Mouse (Mus musculus): ENCODE results near the gene Cbx8.
A peak's percentile ranks its signal among the peaks of the same experiment; 100 is the strongest.

Cbx8 gene

DNA sequence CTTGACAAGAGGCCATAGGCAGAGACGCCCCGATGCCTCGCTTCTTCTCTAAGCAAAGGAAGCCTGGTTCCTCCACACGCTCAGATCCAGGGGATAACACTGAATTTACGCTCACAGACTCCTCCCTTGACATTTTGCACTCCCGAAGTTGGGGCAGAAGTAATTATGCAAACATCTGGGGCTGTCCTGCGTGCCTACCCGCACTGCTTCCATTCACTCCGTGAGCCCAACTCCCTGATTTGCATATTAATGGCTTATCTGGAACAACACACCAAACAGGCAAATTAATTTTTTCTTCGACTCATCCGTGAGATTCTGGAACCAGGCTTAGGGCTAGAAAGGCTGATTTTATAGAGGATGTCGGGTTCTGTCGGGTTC, 7.4 kb upstream of the Cbx8 start:
- no peak for DNase-seq

GRCm38 (mm10) chr11:119047261-119048132, 6.7 kb upstream of the Cbx8 start:
- no peak for DNase-seq

- no peak for DNase-seq
Measured at GRCm38 (mm10) chr11:119046601-119047245, 6.0 kb upstream of the Cbx8 start.

- DNase-seq = no peak
Measured at GRCm38 (mm10) chr11:119044551-119045337, 4.0 kb upstream of the Cbx8 start.

DNA sequence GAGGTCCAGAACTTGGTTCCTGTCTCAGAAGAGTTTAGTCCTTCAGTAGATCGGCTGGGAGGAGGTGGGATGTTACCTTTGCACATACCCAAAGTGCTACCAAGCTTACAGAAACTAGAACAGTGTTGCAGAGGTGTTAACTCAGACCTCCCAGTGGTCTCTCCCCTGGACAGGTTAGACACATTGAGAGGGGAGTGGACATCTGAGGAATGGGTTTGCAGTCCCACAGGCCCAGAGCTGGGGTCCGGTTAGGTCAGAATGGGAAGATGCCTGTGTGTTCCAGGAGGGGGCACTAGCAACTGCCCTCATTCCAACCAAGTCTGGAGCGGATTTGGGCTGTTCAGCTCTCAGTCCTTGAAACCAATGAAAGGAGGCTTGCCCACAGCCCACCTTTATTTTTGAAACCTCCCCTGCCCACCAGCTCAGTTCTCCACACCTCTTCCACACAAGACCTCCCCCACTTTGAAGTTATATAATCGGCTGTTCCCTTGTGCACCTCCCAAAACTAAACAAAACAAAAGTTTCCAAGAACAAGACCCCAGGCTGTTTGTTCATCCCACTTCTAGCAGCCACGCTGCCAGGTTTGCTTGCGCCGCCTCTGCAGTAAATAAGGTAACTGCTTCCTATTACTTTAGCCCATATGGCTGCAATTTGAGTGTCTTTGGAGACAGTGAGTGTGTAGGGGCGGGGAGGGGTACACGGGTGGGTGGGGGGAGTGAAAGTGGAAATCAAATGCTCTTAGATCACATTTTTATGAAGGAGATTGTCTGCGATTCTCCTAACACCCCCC, 3.2 kb upstream of the Cbx8 start:
- DNase-seq = peak in 1 of 2 experiments; percentile 17

DNA sequence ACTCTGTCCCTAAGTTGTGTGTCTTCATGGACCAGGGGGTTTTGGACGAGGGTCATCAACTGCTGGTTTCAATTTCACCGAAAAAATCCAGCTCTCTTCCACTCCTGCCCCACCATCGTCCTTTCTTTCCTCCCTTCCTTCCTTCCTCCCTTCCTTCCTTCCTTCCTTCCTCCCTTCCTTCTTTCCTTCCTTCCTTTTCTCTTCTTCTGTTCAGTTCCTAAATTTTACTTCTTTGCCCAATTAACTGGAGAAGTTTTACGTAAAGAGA, 2.4 kb upstream of the Cbx8 start:
- no peak for DNase-seq

DNA sequence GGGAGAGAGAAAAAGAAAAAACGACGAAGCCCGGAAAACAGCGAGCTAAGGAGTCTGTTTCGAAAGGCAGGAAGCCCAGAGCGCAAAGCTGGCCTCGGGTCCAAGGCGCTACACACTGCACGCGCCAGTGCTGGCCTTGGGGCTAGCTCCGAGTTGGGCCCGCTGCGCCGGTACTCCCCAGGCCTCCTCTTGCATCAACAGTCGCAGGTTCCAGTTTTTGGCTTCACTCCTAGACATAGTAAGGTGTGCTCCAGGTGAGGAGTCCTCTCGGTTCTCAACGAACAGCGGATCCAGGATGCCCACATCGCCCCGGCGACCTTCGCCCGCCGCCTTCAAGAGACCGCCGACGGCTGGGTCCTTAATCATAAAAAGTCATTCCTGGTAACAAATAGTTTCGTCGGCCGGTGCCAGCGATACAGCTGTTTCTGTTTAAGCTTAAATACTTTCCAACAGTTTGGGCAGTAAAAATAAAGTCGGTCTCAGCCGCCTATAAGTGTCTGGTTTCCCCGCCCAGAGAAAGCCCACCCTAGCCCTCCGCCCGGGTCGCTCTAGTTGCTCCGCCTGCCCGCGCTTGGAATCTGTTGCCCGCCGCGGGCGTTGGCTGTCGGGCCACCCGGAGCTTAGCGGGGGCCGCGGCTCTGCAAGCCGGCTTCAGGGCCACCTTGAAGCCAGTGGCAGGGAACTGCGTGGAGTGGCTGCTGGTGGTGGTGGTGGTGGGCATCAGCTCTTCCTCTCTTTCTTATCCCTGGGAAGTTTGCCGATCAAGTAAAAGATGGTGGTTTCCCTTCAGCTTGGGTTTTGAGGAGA, 1.9 kb upstream of the Cbx8 start:
- no peak for DNase-seq

DNA sequence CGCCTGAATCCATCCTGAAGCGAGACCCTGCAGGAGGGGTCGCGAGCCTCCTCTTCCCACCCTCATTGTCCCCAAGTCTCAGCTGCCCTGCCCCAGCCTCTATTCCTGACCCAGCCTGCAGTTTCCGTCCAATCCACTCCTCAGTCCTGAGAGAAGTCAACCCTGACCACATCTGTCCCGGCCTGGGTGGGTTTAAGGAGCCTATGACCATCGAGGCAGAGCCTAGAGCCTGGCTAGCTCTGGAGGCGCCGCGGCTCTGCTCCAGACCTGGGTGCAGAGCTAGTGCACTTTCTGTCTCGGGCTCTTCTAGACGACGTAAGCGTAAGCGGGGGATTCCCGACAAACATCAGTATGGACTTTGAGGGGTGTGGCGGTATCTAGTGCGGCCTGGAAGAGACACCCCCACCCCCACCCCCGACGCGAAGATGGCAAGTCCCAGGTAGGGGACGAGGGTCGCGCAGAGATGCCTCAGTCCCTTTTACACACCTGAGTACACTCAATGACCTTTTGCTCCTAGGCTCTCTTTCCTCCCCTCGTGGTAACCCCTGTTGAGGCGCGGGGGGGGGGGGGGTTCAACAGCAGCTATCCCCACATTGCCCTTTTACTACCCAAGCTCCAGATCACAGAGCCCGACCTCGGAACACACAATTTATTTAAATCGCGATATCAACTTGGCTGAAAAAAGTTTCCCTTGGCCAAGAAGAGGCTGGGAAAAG, 1.1 kb upstream of the Cbx8 start:
- peak in 1 of 2 experiments; percentile 28 for DNase-seq

DNA sequence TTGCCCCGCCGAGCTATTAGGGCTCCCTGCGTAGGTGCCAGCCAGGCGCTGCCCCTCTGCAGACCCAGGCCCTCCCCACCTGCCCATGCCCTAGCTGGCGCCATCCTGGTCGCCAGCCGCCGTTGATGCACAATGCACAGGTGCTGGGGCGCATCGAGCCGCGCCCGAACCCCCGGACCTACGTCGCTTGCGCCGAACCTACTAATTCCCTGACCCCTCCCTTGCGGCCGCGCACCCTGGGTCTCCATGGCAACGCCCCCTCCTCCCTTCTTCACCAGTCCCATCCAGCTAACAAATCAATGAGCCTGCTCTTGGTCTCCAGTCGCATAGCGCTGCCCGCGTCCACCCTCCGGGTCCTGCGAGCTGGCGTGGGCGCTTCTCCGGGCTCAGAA, 552 bp upstream of the Cbx8 start:
- no peak for DNase-seq

- no peak for DNase-seq
Measured at GRCm38 (mm10) chr11:119039732-119040512, 847 bp downstream of the Cbx8 start.

- peak in 1 of 2 experiments; percentile 24 for DNase-seq
Measured at GRCm38 (mm10) chr11:119038744-119039484, 1.9 kb downstream of the Cbx8 start.

GRCm38 (mm10) chr11:119037780-119038401, 2.9 kb downstream of the Cbx8 start:
- DNase-seq = no peak

DNA sequence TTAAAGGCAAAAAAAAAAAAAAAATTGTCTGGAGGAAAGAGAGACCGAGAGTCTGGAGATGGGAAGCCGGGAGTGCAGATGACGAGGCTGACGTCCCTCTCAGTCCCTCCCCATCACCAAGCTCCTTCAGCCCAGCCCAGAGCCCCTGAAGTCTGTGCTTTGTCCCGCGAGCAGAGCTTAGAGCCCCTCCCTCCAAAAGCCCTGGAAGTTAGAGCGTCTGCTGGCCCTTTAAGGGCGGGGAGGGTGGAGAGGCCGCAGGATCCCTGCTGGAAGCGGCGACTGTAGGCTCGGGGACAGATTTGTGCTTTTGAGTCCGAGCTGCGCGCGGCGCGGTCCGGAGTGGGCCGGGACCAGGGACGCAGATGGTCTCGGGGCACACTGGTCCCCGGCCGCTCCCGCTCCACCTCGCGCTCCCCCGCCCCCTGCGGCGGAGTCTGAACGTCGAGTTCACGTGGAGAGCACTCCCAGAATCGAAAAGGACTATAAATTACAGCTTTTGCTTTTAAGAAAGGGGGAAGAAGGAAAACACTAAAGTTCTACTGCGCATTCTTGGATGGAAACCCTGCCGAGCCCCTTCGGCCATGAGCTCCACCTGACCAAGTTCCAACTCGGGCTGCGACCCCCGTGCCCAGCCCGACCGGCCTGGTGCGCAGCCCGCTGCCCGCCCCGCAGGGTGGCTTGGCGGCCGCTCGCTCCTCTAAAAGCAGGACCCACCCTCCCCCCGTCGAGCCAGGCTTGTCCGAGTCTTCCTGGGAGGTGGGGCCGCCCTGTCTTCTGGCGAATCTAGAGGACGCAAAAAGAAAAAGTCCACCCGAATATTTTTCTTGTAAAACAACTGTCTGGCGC, 3.6 kb downstream of the Cbx8 start:
- DNase-seq = no peak

DNA sequence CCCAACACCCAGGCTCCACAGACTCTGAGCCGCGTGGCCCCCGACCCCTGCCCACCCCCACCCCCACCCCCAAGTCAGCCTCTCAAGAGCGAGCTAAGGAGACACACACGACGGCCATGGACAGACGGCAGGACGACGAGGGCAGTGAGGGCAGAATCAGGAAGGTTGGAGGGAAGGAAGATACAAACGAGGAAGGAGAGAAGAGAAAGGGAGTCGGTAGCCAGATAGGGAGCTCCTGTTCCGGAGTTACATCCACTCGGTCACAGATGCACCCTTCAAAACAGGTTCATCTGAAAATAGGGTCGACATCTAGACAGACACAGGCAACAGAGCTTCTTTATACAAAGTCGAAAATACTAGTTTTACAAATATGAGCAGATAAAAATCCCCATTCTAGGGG, 4.3 kb downstream of the Cbx8 start:
- DNase-seq = no peak

DNA sequence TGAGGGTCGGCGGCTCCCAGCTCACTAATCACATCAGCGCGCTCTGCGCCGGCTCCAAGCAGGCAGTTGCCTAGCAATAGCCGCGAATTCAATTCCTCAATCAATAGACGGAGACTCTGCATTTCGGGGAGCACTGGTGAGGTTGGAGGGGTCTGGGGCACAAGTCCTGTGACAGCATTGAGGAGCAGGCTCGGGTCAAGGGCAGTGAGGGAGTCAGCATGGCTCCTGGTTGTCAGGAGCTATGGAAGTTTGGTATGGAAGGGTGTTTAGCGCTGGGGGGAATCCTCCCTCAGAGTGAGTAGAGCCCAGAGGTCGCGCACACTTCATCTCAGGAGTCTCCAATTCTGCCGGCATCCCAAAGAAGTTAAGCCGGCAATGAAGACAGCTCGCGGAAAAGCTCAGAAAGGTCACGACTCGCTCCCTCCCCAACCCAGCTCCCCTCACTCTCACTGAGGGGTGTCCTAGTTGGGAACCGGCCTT, 5.0 kb downstream of the Cbx8 start:
- no peak for DNase-seq

- DNase-seq = no peak
Measured at GRCm38 (mm10) chr11:119035094-119035685, 5.6 kb downstream of the Cbx8 start.

DNA sequence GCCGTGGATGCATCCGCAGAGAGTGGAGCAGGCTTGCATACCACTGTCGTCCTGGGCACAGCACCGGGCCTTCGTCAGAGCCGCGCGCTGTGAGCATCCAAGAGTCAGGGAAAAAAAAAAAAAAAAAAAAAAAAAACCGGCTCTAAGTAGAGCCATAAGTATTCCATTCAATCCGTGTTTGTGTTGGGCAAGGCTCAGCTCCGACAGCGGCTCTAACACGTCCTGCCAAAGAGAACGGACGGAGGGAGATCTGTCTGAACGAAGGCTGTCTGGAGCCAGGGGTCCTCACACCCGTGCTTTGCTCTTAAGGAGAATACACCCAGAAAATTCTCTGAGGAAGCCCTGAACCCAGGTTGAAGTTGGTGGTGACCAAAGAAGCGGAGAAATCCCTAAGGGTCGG, 6.1 kb downstream of the Cbx8 start:
- no peak for DNase-seq

Measured in thymus, adult 18-20 months (tissue).